Mouse (Mus musculus) adrenal gland, postnatal 4 days (tissue): ENCODE data around the gene Ado. TPM values are rescaled to one million over a fixed set of nuclear protein-coding genes. Genes with fewer than 3 reads are reported as not detected.

Experiments
- DNase-seq, 2 experiments: peaks; one replicate each; pipeline ENCODE4 v3.0.0; 2021 to 2022; ENCODE audit warnings: low spot score in 2 of 2, mixed read lengths in 2 of 2
- long read RNA-seq, 2 experiments: library from polyadenylated mRNA; stranded (forward); transcript quantifications; one replicate each; pipeline ENCODE4 v2.0.0; 2021
- total RNA-seq, 2 experiments: library from RNA; stranded (reverse); gene quantifications; 2 replicates each; pipeline ENCODE4 v1.2.3; 2021

Ado gene
- 10 to 100 TPM; 27.8 to 29.0 TPM for total RNA-seq
- long read RNA-seq, experiment 1, full-length matches to known transcripts: 19 of 19 reads
- long read RNA-seq, experiment 1, partial matches to known transcripts: 0 of 19 reads
- long read RNA-seq, experiment 1, other reads (novel, unspliced or antisense): 0 of 19 reads
- long read RNA-seq, experiment 2, full-length matches to known transcripts: 53 of 53 reads
- long read RNA-seq, experiment 2, partial matches to known transcripts: 0 of 53 reads
- long read RNA-seq, experiment 2, other reads (novel, unspliced or antisense): 0 of 53 reads

GRCm38 (mm10) chr10:67548877-67549731 is at the start of gene Ado:
Ado (minus strand) TSS chr10:67548955.
- peak; percentile 68 to 74 for DNase-seq

- DNase-seq: no peak
These were observed 46.5 kb upstream of the Ado start for GRCm38 (mm10) chr10:67595278-67595677.

- no peak for DNase-seq
These were observed 37.3 kb upstream of the Ado start for GRCm38 (mm10) chr10:67585873-67586610.

- DNase-seq: no peak
These were observed 33.0 kb upstream of the Ado start for GRCm38 (mm10) chr10:67581698-67582285.

- DNase-seq: no peak
These were observed 31.1 kb upstream of the Ado start for GRCm38 (mm10) chr10:67579830-67580229.

GRCm38 (mm10) chr10:67573310-67573709 is 24.6 kb upstream of the Ado start:
- DNase-seq: no peak

GRCm38 (mm10) chr10:67571443-67571842 is 22.7 kb upstream of the Ado start:
- DNase-seq: no peak

GRCm38 (mm10) chr10:67569539-67569938 is 20.8 kb upstream of the Ado start:
- no peak for DNase-seq

- no peak for DNase-seq
These were observed 17.3 kb upstream of the Ado start for GRCm38 (mm10) chr10:67566104-67566503.

GRCm38 (mm10) chr10:67564509-67564908 is 15.8 kb upstream of the Ado start:
- DNase-seq: no peak

- no peak for DNase-seq
These were observed 12.4 kb upstream of the Ado start for GRCm38 (mm10) chr10:67561185-67561584.

- DNase-seq: no peak
These were observed 11.1 kb upstream of the Ado start for GRCm38 (mm10) chr10:67559765-67560394.

GRCm38 (mm10) chr10:67558053-67558452 is 9.3 kb upstream of the Ado start:
- DNase-seq: no peak

- peak; percentile 17 to 21 for DNase-seq
These were observed 397 bp downstream of the Ado start for GRCm38 (mm10) chr10:67548261-67548854.

GRCm38 (mm10) chr10:67547850-67548260 is 900 bp downstream of the Ado start:
- DNase-seq: no peak

GRCm38 (mm10) chr10:67540591-67540990 is 8.2 kb downstream of the Ado start:
- DNase-seq: no peak

GRCm38 (mm10) chr10:67539401-67539730 is 9.4 kb downstream of the Ado start:
- DNase-seq: no peak

GRCm38 (mm10) chr10:67538585-67539400 is 10.0 kb downstream of the Ado start:
- no peak for DNase-seq

GRCm38 (mm10) chr10:67538106-67538505 is 10.6 kb downstream of the Ado start:
- DNase-seq: no peak
